23 mouse cellular contexts compared by ENCODE assay signal in the genomic region with DNA sequence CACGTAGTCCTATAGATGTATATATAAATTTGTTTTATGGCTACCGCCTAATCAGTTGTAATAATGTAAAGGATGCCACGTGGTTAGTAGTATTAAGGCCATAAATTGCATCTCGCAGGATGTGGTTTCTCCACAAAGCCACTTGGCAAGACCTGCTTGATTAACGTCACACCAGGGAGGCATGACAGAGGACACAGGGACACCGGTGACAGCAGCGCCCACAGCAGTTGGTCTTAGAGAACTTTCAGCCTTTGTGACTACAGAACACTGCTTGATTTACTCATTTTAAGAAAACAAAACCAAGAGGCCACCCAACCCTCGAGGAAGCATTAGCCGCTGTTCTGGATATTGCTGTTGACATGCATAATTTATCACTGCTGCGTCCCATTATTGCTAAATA.
"Had no signal": no experiment of that assay in that cellular context is flagged by ENCODE, and none has a peak within 500 bp of the region (broad histone marks: within the 10 kb centered on the region; RNA-seq: fewer than 3 reads in every experiment).

No protein-coding gene starts in this region.

- H3K9ac ChIP-seq: heart, embryonic 12.5 days; hindbrain, embryonic 15.5 days; kidney, embryonic 15.5 days; limb, embryonic 12.5 days; liver, embryonic 13.5 days had no signal

- H3K27me3 ChIP-seq: heart, embryonic 12.5 days; hindbrain, embryonic 15.5 days; kidney, embryonic 15.5 days; limb, embryonic 12.5 days; liver, embryonic 13.5 days had no signal

- H3K9me3 ChIP-seq: heart, embryonic 10.5 days; heart, embryonic 12.5 days; hindbrain, embryonic 15.5 days; kidney, embryonic 15.5 days; limb, embryonic 10.5 days; limb, embryonic 12.5 days; liver, embryonic 13.5 days had no signal

- DNase-seq: gastrocnemius, postnatal 14 days; gastrocnemius, postnatal 36 days; heart, postnatal 10 days; heart, postnatal 4 days; kidney, adult 11 months; kidney, adult 2 months; kidney, adult 9 months; kidney, postnatal 14 days; kidney, postnatal 36 days; layer of hippocampus, adult 9-11 months; layer of hippocampus, postnatal 36 days; liver; liver, embryonic 13.5 days had no signal

- H3K36me3 ChIP-seq: heart, embryonic 10.5 days; heart, embryonic 12.5 days; hindbrain, embryonic 15.5 days; kidney, embryonic 15.5 days; limb, embryonic 10.5 days; limb, embryonic 12.5 days; liver, embryonic 13.5 days had no signal

- H3K4me2 ChIP-seq: heart, embryonic 12.5 days; hindbrain, embryonic 15.5 days; kidney, embryonic 15.5 days; limb, embryonic 12.5 days; liver, embryonic 11.5 days; liver, embryonic 13.5 days had no signal

- H3K27ac ChIP-seq: heart, embryonic 10.5 days; hindbrain, embryonic 15.5 days; hindbrain, postnatal 0 days; kidney, embryonic 15.5 days; kidney, postnatal 0 days; limb, embryonic 10.5 days; limb, embryonic 12.5 days; liver, embryonic 13.5 days had no signal

- H3K4me3 ChIP-seq: heart, embryonic 10.5 days; heart, embryonic 12.5 days; hindbrain, embryonic 15.5 days; kidney, embryonic 15.5 days; limb, embryonic 10.5 days; limb, embryonic 12.5 days; liver, embryonic 13.5 days had no signal

- H3K4me1 ChIP-seq: limb, embryonic 10.5 days had no signal

- ATAC-seq: intestine, embryonic 16.5 days had no signal
